Mouse (Mus musculus): ENCODE measurements at regions not wholly inside any gene's neighbourhood (a gene's known extent, or its start where the extent isn't known, plus 50 kb on each side); places are given as distances from the start of the nearest gene placed in this dataset.

DNA sequence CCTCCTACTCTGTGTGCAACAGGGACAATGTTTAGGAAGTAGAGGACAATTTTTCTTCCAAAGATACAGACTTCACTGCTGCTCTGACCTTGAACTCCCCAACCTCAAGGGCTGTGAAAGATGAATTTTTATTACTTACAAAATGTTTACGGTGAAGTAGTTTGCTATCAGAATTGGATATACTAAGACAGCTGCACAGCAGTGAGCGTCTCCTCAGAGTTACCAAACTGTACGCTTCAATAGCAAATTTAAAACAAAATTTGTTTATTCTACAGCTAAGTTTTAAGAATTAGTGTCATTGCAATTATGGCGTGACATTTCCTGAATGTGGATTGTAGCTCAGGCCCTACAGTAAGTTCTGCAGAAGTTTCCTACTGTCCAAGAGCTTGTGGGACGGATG is 270.3 kb upstream of the Nr4a3 start:
- TF ChIP-seq GATA1 (IDR thresholded peaks at IDR 0.05; ENCODE audit: borderline replicate concordance, low read length) (no peak), FLI1 (IDR thresholded peaks at IDR 0.05; ENCODE audit: low read length) (no peak)
